Mouse (Mus musculus) heart, postnatal 25 days (tissue): ENCODE measurements around the gene Nr1i2. TPM values are rescaled to one million over a fixed set of nuclear protein-coding genes. Genes with fewer than 3 reads are reported as not detected.

Source experiments
- DNase-seq: peaks from one replicate; pipeline ENCODE4 v3.0.0; 2022; ENCODE audit warnings: low spot score
- intact Hi-C: fragments of 180-260 bp; cut with DNase I; formaldehyde crosslinking; loops from one replicate; pipeline ENCODE4 v1.15.1; 2025
- total RNA-seq, 2 experiments: library from RNA; stranded (reverse); gene quantifications; 2 replicates each; pipeline ENCODE4 v1.2.3; 2021

Gene Nr1i2
- total RNA-seq, 2 experiments from 2014 or later, result not detected

DNA sequence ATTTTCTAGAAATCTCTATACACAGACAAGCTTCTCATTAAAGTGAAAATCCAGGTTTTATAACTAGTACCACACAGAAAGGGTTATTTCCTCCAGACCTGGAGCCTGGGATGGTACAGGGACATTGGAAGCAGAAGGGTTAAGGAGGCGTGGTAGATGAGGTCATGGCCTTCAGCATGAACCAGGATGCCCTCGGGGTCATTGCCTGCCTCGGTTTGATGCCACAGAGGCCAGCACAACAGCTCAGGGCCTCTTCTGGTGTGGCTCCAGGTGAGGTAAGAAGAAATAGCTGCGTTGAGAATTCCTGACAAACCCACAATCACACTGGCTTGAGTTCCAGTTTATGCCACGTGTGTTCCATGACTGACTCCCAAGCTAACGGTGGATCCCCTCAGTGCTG lies 5.8 kb downstream of the Nr1i2 start:
- no peak for DNase-seq
- intact Hi-C loops, result no loop called here

DNA sequence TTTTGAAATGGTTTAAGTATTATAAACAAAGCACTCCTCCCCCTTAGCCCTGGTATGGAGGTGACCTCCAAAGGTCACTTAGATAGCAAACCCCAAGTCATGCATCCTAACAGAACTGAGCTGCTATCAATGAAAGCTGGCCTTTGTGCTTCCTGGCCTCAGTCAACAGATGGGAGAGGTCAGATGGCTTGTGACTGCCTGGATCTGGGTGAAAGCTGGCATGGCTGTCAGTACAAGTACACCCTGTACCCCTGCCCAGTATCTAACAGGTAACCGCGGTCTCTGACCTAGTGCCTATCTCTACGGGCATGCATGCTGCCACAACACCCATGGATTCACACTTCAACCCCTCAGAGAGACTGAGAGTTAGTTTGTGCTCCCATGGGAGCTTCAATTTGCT lies 6.9 kb downstream of the Nr1i2 start:
- DNase-seq, result no peak

DNA sequence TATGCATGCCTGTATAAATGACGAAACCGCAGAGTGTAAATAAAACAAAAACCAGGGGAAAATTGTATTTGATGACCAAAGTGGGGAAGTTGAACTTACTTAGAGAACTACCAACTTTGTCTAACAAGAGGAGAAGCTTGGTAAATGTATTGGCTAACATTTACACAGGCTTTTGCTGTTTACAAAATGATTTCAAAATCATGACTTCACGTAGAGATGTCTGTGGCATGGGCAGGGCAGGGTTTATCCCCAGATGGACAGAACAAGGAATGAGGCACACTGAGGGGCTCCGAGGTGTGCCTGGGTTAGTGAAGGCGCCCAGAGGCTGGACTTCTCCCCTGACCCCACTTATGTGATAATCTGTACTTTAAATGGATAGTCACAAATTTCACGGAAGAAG lies 7.3 kb downstream of the Nr1i2 start:
- no peak for DNase-seq
- intact Hi-C loops, result no loop called here

More for the DNA sequence above, 6.9 kb downstream of the Nr1i2 start:
- intact Hi-C loops, result no loop called here

DNA sequence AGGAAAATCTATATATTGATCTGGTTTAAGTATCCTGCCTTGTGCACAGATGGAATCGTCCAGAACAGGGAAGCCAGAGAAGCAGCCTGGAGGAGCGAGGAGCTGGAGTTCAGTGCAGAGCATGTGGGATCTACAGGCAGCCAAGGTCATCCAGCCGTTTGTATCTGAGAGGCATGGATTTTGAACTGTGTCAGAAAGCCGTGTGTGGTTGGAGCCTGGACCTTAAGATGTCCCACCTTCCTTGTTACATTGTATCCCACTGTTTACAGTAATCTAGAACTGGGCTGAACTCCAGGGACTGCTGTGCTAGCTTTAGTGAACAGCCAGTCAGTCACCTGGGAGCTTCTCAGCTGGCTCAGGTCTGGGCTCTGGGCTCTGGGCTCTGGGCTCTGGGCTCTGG lies 8.1 kb downstream of the Nr1i2 start:
- no peak for DNase-seq
- intact Hi-C loops, result no loop called here

DNA sequence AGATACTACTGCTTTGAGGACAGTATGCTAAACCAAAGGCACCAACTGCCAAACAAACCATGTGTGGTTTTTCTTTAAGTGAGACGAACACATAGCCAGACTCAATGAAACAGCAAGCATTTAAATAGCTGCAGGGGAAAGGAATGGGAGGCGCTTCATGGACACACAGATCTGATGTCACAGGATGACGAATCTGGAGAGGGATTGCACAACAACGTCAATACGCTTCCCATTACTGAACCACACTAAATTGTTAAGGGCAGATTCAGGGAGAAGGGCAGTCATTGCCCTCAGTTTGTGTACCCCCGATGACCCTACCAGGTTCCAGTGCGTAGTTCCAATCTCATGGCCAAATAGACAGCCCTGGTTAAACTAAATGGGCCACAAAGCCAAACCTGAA lies 8.8 kb downstream of the Nr1i2 start:
- intact Hi-C loops, result no loop called here
- no peak for DNase-seq

DNA sequence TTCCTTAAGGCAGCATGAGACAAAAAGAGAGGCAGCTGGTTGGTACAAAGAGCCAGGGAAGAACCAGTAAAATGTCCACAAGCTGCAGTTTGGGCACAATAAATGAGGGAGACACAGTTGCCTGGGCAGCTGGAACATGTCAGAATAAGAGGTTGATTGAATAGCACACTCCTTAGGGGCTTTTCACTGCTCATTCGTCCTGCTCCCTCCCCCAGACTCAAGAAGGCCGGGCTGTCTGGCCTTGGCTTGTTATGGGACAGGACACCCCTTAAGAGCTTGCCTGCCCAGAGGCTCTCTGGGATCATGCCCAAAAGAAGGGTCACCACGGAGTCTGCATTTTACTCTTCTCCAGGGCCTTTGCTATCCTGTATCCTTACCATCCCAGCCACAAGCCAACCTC lies 11.3 kb downstream of the Nr1i2 start:
- intact Hi-C loops, result no loop called here

DNA sequence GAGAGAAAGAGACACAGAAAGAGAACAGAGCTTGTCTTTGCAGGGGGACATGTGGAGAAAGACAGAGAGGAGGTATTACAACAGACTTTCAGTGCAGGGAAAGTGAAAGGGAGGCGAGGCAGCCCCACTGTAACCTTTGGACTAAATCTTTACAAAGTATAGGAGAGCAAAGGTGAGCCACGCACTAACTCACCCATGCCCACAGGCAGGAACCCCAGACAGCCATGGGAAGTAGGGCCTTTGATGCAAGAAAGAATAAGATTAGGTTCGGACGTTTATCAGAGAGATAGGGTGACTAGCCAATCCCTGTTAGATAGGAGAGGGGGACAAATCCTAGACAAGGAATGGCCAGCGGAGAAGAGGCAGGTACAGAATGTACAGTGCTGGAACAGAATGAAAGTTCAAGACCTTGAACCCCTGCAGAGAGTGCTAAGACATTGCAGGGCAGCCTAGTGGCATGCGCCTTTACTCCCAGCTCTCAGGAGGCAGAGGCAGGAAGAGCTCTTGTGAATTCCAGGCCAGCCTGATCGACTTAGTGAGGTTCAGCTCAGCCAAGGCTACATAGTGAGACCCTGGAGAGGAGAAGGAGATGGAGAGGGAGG lies 12.0 kb downstream of the Nr1i2 start:
- intact Hi-C loops, result no loop called here
- no peak for DNase-seq

More for the DNA sequence above, 11.3 kb downstream of the Nr1i2 start:
- no peak for DNase-seq

DNA sequence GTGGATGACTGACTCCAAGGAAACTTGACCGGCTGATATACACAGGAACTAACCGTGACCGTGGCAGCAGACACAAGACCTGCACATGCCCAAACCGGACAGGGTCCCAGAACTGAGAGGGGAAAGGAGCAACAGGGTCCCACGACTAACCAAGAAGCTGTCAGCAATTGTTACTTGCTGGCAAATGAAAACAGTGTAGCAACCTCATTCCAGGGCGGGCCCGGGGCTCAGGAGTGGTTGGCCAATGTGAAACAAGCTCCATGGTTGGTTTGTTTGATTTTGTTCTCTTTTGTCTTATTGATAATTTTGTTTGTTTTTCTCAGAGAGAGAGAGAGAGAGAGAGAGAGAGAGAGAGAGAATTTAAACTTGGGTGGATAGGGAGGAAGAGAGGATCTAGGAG lies 13.7 kb downstream of the Nr1i2 start:
- intact Hi-C loops, result no loop called here
- no peak for DNase-seq

DNA sequence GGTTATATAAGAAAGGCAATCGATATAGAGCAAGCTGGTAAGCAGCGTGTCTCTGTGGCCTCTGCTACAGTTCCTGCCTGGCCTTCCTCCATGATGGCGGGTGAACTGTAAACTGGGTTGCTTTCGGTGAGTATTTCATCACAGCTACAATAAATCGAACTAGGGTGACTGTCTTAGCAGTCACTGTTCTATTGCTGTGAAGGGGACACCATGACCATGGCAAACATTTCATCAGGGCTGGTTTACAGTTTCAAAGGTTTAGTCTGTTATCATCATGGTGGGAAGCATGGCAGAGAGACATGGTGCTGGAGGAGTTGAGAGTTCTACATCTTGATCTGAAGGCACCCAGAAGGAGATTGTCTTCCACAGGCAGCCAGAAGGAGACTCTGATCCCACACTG lies 14.8 kb downstream of the Nr1i2 start:
- DNase-seq, result no peak
- intact Hi-C loops, result no loop called here

DNA sequence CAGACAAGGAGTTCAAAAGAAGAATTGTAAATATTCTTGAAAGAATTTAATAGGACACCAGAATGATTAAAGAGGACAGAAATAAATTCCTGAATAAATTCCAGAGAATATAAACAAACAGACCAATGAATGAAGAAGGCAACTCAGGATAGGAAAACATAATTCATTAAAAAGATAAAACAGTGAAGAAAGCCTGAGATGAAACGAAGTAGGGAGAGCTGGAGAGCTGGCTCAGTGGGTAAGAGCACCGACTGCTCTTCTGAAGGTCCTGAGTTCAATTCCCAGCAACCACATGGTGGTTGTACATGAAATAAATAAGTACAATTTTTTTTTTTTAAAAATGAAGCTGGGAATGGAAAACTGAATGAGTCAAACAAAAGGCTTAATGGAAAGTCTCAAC lies 19.9 kb downstream of the Nr1i2 start:
- intact Hi-C loops, result no loop called here
- no peak for DNase-seq

DNA sequence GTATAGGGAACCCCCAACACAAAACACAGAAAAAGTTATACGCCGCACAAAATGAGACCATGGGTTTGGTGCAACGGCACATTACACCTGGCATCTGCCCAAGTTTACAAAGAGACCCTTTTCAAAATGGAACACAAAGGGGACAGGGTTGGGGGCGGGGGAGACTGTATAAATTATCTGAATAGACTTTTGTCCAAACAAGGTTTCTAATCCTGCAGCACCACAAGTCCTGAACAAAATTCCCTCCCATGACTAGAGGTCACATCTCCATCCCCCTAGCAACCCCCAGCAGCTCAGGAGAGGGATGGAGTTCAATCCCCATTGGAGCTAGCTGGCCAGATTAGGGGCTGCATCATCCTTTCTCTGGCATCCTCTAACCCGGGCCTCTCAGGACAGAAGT lies 22.1 kb downstream of the Nr1i2 start:
- DNase-seq, result no peak

DNA sequence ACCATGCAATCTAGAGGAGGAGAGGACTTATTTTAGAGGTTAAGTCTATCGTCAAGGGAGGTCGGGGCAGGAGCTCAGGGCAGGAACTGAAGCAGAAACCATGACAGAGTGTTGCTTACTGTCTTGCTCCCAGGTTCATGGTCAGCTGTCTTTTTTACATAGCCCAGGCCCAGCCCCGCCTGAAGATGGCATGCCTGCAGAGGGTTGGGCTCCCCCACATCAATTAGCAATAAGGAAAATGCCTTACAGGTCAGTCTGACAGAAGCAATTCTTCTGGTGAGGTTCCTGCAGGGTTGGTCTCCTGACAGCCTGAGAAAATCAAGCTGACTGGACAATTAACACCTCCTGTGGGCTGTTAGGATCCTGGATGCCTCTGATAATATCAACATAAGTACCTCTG lies 23.0 kb downstream of the Nr1i2 start:
- DNase-seq, result no peak

More for the DNA sequence above, 22.1 kb downstream of the Nr1i2 start:
- intact Hi-C loops, result no loop called here

DNA sequence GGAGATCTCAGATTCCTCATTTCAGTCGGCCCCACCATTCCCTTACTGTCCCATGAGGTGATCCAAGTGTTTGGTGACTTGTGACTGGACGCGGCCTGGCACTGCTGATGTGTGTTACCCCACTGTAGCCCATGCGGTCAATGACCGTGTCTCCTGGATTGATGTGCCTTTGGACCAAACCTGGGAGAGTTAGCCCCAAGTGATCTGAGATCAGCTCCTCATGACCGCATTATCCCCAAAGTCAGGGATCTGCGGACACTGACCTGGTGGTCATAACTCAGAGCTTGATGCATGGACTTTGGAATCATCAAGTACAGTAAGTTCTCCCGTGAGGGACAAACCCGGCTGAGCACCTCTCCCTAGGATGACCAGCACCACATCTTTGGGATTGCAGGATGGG lies 38.7 kb downstream of the Nr1i2 start:
- intact Hi-C loops, result no loop called here
- no peak for DNase-seq

More for the DNA sequence above, 23.0 kb downstream of the Nr1i2 start:
- intact Hi-C loops, result no loop called here

DNA sequence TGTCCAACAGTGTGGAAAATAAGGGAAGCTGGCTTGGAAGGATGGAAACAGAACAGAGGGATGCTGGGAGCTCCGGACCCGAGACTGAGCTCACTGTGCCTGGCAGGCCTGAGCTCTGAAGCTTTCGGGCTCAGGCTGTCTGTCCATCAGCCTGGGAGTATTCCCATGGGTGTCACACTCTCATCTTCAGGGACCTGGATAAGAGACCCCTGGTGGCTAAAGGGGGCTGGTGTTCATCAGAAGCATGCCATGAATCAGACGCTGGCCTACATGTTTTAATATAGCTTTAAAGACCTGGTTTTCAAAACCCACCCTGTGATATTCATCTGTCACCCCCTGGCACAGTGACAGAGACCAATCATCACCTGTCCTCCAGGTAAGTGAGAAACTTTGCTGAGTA lies 39.5 kb downstream of the Nr1i2 start:
- intact Hi-C loops, result no loop called here
- no peak for DNase-seq

DNA sequence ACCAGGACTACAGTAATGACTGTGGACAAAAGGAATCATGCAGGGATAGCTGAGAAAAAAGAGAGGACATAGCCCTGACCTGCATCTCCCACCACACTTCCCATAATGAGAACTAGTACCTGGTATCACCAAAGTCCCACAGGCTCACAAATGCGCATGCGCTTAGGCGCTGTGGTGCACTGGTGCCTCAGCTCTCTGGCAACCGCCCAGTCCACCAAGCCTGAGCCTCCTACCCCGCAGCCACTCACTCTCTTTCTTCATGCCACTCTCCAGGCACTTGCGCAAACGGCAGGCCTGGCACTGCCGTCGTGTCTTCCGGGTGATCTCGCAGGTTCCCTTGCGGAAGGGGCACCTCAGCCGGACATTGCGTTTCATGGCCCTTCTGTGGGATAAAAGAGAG lies 40.6 kb downstream of the Nr1i2 start:
- DNase-seq, result no peak
- intact Hi-C loops, result no loop called here

DNA sequence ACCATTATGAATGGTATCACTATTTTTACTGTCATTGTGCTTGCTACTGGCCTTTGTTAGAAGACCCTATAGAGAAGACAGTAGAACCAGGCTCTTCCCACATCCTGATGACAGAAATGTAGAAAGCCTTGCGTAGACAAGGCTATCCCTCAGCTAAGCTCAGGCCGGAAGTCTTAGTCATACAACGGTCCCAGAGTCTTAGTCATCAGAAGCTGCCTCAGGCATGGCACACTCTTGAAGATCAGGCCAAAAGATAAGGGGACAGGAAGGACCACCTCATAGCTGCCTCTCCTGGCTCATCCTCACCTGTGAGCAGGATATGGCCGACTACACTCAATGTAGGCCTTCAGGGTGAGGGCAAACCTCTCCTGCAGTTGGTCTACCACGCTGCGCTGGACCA lies 44.2 kb downstream of the Nr1i2 start:
- intact Hi-C loops, result no loop called here
- no peak for DNase-seq

DNA sequence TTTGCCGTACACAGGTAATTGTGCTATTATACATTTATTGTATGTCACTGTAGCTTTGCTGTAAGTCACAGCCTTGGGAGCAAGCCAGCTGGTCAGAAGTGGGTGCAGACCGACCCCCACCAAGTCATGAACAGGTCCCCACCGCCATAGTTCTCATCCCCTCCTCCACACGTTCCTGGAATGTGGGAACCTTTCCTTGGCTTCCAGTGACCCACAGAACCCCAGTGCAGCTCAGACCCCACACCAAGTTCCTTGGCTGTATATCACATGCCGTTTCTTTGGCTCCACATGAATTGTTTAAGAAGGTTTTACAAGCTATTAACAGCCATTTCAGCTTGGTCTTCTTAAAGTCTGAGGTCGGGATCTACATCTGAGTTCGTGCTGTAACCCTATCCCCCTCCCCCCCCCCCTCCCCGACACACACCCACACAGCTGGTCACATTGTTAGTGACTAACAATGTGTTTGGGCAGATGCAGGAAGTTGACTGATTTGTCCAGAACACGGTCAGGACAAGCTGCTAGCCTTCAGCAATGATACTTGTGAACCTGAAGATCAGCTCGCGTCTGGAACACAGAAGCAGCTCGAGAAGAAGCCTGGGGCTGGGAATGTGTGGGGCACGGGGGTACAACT lies 46.2 kb downstream of the Nr1i2 start:
- intact Hi-C loops, result no loop called here
- DNase-seq, result no peak

DNA sequence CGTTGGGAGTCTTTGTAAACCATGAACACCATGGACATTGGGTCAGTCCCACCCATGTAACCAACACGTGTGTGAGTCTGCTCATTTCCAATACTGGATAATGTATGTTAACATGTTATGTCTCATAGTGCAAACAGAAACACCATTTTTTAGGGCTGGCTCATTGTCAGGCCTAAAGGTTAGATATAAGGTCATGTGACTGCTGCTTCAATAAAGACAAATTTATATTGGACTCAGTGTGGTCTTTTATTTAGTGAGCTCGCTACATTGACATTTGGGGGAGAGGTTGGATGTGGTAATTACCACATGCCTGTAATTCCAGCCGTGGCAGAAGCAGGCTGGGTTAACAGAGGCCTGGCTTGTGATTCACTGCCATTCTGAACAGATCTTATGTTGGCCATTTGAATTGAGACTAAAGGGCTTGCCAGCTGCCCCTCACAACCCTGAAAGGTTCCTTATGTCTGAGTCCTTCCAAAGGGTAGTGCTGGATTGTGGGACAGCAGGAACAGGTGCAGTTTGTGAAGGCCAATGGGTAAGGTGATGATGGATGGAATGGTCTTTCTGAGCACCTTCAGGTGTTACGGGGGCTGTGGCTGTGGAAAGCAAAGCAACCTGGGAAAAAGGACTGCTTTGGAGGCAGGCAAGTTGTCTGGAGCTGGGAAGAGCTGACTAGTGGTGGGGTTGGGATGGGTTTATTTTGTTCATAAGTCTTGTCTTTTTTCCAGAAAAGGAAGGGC lies 48.6 kb downstream of the Nr1i2 start:
- DNase-seq, result no peak
- intact Hi-C loops, result no loop called here

DNA sequence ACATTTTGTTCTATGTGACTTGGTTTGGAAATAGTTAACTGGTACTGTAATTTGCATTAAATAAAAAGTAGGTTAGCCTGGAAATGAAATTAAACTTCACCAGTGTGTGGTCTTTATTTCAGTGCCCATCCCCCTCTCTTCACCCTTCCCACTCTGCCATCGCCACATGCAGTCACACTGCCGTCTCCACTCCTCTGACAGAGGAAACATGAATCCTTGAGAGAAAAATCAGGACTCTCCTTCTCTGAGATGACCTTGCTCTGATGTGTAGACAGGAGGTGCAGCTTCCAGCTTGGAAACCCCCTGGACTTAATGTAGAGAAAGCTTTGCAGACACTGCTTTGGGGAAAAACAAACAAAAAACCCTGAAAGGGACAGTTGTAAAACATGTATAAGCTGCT lies 49.2 kb downstream of the Nr1i2 start:
- no peak for DNase-seq
- intact Hi-C loops, result no loop called here

DNA sequence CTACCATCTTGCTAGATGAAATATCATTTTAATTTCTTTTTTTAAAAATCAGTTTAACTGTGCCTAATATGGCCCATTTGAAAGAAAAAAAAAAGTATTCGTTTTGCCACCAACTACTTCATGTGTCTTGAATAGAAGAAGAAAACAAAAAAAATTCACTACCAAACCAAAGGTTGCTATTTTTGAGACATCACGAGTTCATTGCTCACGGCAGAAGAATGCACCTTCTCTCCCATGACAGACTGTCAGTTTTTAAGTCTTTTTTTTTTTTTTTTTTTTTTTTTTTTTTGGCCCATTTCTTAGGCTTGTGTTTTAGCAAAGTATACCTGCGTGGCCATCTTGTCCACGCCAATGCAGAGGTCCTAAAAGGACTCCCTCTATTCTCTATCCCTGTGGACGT lies 50.5 kb downstream of the Nr1i2 start:
- intact Hi-C loops, result no loop called here

DNA sequence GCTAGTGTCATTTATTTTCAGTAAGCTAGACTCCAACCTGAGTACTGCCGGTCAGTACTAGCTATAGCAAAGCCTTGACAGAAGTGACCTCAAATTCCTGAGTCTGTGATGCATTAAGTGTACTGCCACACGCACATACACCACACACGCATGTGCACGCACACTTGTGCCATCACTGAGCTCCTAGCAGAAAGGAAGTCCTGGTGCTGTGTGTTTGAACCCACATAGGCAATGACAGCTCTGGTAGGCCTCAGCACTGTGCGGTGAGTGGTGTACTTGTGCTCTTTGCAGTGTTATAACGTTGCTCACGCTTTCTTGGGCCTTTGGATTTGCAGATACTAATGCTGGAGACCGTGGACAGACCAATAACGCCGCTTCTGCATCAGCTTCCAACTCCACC lies 54.5 kb downstream of the Nr1i2 start:
- intact Hi-C loops, result no loop called here
- DNase-seq, result no peak

More for the DNA sequence above, 50.5 kb downstream of the Nr1i2 start:
- DNase-seq, result no peak

DNA sequence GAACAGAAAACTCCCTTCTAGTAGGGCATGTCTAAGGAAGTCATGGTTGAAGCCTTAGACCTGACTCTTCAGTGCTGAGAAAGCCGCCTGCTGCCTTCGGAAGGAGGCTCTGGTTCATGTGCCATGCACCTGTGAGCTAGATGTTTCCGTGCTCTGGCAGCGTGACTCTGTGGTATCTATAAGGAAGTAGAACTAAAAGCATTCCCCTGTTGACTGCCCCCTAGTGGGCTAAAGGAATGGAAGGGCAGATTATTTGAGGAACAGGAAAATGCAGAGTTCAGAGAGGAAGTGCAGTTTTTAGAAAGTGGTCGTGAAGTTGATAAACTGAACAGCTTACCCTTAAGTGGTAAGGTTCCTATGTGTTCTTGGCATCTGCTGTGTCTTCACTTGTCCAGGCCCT lies 54.9 kb downstream of the Nr1i2 start:
- intact Hi-C loops, result no loop called here
- no peak for DNase-seq
